Mouse (Mus musculus) lung, postnatal 0 days (tissue): ENCODE results near the gene Tbrg1. TPM values are rescaled to one million over a fixed set of nuclear protein-coding genes. Genes with fewer than 3 reads are reported as not detected.
A peak's percentile ranks its signal among the peaks of the same experiment; 100 is the strongest.

Experiments
- ATAC-seq: fragments of 200-750 bp; cut with Nextera tagmentation; 2 replicates; pipeline ENCODE4 v1.8.0; 2017; ENCODE audit warnings: moderate library complexity
- DNase-seq: peaks from one replicate; pipeline ENCODE4 v3.0.0-alpha.2; 2016; ENCODE audit warnings: low spot score
- H3K27ac ChIP-seq: fragments of 300-500 bp; sonication (generic); 2 replicates; pipeline ENCODE4 v1.5.1; 2014; ENCODE audit warnings: antibody characterized with exemption, mild to moderate bottlenecking, low read length, mixed read lengths
- H3K27me3 ChIP-seq: fragments of 300-500 bp; sonication (generic); replicated peaks from 2 replicates; pipeline ENCODE4 v1.6.1; 2014; ENCODE audit warnings: low read length, mixed read lengths; ENCODE audit not compliant: insufficient read depth
- H3K36me3 ChIP-seq: fragments of 300-500 bp; sonication (generic); 2 replicates; pipeline ENCODE4 v1.6.1; 2014; ENCODE audit warnings: low read length, mixed read lengths; ENCODE audit not compliant: insufficient read depth
- H3K4me1 ChIP-seq: fragments of 300-500 bp; sonication (generic); 2 replicates; pipeline ENCODE4 v1.6.1; 2014; ENCODE audit warnings: antibody characterized with exemption, low read depth, low read length, mixed read lengths; ENCODE audit not compliant: insufficient read depth
- H3K4me2 ChIP-seq: fragments of 300-500 bp; sonication (generic); replicated peaks from 2 replicates; pipeline ENCODE4 v1.6.1; 2014; ENCODE audit warnings: low read depth, mild to moderate bottlenecking, low read length, moderate library complexity, mixed read lengths
- H3K4me3 ChIP-seq: fragments of 300-500 bp; sonication (generic); 2 replicates; pipeline ENCODE4 v1.5.1; 2014; ENCODE audit warnings: low read depth, low read length
- H3K9ac ChIP-seq: fragments of 300-500 bp; sonication (generic); replicated peaks from 2 replicates; pipeline ENCODE4 v1.6.1; 2014; ENCODE audit warnings: low read depth, mild to moderate bottlenecking
- H3K9me3 ChIP-seq: fragments of 300-500 bp; sonication (generic); 2 replicates; pipeline ENCODE4 v1.6.1; 2016; ENCODE audit warnings: low read length, mixed read lengths
- CTCF ChIP-seq: IDR thresholded peaks from 2 replicates; pipeline ENCODE4 v1.5.1; 2016; ENCODE audit warnings: antibody characterized with exemption, mild to moderate bottlenecking
- EP300 ChIP-seq: IDR thresholded peaks from 2 replicates; pipeline ENCODE4 v1.6.1; 2016; ENCODE audit warnings: antibody characterized with exemption, mild to moderate bottlenecking, control low read depth
- WGBS: fragments of 180-500 bp; shearing (Covaris S2); extraction: QIAGEN DNeasy Blood & Tissue Kit; methylation state at CpG from one replicate; pipeline ENCODE4 v1.1.7; 2014; 5-methylcytosine and 5-hydroxymethylcytosine counted together
- polyA plus RNA-seq: library from polyadenylated mRNA; unstranded; fragments of >200 nt; fragmentation: Nextera tagmentation; extraction: Ambion mirVana; gene quantifications from 2 replicates; pipeline ENCODE4 v1.2.1, GENCODE M21; 2015

The Tbrg1 gene
- polyA plus RNA-seq, 1 experiment from 2014 or later, result 163 TPM

DNA sequence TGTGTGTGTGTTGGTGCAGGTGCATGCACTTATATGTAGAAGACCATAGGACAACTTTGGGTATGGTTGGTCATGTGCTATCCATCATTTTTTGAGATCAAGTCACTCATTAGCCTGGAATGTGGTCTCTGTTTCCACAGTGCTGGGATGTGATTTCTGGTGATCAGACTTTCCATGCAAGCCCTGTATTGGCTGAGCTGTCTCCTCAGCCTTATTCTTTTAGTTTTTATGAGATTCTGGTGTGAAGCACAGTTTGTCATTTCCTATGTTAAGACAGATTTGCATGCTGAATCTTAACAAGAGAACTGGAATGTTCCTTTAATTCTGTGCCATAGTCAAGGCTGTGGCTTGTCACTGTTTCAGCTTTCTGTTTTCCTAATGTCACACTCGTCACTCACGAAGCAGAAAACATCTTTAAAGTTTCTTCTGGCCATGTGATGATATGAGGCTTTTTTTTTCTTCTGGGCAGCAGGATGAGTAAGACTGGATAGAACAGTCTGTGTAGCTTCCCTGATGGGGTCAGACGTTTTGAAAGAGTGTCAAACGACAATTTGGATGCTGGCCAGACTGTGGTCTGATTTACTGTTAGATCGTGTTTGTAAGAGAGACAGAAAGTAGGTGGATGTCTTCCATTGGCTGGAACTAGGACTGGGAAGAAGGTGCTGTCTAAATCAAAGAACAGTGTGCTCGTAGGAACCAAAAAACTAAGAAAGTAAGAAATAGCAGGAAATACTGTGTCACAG lies 20.1 kb downstream of the Tbrg1 start:
- DNase-seq, result peak; percentile 86
- WGBS, result 41% methylated on average over 6 of the region's 6 CpGs
- ATAC-seq, result peak; percentile 82

DNA sequence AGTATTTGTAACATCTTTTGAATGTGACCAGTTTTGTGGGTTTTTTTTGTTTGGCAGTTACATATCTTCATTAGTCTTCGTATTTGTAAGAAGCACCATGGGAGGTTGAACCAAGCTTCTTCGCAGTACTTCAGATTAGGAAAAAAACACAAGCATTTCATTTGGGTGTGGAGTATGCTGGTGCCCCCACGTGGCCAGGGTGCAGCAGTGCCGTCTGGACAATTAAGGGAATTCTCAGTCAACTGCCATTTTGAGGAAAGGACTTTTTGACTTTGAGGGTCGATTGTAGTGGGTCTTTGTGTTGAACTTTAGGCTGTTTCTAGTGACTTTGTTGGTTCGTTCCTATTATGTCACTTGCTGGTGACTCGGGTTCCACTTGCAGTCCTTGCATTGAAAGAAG lies 20.8 kb downstream of the Tbrg1 start:
- ATAC-seq (peak; percentile 31; the same call in 1 of the 2 replicates), DNase-seq (peak; percentile 83)
- Histone ChIP-seq H3K4me1 (no peaks in the 10 kb centered on the region), H3K9ac (no peak overlapping the region), H3K27ac (0 out of 2 replicates have a peak overlapping the region, but pooled peaks have one; percentile 15), H3K4me3 (no peak overlapping the region), H3K4me2 (no peak overlapping the region), H3K36me3 (no peaks in the 10 kb centered on the region), H3K9me3 (no peaks in the 10 kb centered on the region), H3K27me3 (no peaks in the 10 kb centered on the region)
- WGBS, result 13% methylated on average over 7 of the region's 7 CpGs
- TF ChIP-seq EP300, result no peak
- peak; percentile 85 for TF ChIP-seq CTCF

More for the DNA sequence above, 20.1 kb downstream of the Tbrg1 start:
- H3K4me3 ChIP-seq, result no peak overlapping the region
- no peaks in the 10 kb centered on the region for H3K27me3 ChIP-seq
- no peaks in the 10 kb centered on the region for H3K9me3 ChIP-seq
- no peak overlapping the region for H3K4me2 ChIP-seq
- no peaks in the 10 kb centered on the region for H3K4me1 ChIP-seq
- 0 out of 2 replicates have a peak overlapping the region, but pooled peaks have one; percentile 15 for H3K27ac ChIP-seq
- TF ChIP-seq EP300 (peak; percentile 72), CTCF (no peak)
- no peak overlapping the region for H3K9ac ChIP-seq
- H3K36me3 ChIP-seq, result no peaks in the 10 kb centered on the region

DNA sequence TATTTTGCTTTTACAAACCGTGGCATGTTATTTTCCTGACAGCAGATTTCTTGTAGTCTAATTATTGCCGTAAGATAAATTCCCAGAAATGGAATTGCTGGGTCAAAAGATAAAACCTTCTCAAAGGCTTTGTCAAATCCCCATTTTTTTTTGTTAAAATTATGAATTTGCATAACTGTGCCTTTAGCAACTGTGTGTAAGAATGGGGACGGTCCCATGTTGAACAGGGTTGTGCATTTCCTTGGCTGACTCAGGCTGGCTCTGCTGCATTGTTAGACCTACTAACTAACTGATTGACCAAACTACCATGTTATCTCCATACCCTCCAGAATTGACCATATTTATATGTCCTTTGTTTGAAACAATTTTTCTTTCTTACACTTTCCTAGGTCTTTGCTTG lies 22.8 kb downstream of the Tbrg1 start:
- 93% methylated on average over 3 of the region's 3 CpGs for WGBS
- H3K9me3 ChIP-seq, result no peaks in the 10 kb centered on the region
- H3K27me3 ChIP-seq, result no peaks in the 10 kb centered on the region
- H3K9ac ChIP-seq, result no peak overlapping the region
- TF ChIP-seq EP300 (no peak), CTCF (no peak)
- no peaks in the 10 kb centered on the region for H3K4me1 ChIP-seq
- no peak overlapping the region for H3K27ac ChIP-seq
- H3K4me2 ChIP-seq, result no peak overlapping the region
- H3K4me3 ChIP-seq, result no peak overlapping the region
- ATAC-seq (no peak), DNase-seq (no peak)
- H3K36me3 ChIP-seq, result no peaks in the 10 kb centered on the region

DNA sequence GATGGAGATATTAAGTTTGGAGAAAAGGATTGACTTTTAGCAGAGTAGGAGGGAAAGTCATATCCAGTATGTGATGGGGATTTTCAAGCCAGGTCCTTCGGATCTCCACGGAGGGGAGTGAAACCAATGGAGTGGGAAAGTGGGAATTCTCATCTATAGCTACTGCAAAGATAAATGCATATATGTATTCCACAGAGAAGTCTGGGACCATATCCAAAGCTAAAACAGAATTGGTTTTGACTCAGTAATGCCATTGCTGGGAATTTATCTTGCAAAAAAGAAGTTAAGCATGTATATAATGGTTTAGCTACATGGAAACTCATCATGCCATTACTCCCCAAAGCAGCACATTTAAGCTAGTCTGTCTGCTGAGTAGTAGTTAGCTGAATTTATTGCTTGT lies 24.8 kb downstream of the Tbrg1 start:
- Histone ChIP-seq H3K4me3 (no peak overlapping the region), H3K9me3 (no peaks in the 10 kb centered on the region), H3K9ac (no peak overlapping the region), H3K4me2 (no peak overlapping the region), H3K27me3 (no peaks in the 10 kb centered on the region), H3K36me3 (no peaks in the 10 kb centered on the region), H3K4me1 (no peaks in the 10 kb centered on the region), H3K27ac (no peak overlapping the region)
- DNase-seq, result no peak
- ATAC-seq, result no peak
- no peak for TF ChIP-seq CTCF
- WGBS, result 90% methylated on average over 2 of the region's 2 CpGs

DNA sequence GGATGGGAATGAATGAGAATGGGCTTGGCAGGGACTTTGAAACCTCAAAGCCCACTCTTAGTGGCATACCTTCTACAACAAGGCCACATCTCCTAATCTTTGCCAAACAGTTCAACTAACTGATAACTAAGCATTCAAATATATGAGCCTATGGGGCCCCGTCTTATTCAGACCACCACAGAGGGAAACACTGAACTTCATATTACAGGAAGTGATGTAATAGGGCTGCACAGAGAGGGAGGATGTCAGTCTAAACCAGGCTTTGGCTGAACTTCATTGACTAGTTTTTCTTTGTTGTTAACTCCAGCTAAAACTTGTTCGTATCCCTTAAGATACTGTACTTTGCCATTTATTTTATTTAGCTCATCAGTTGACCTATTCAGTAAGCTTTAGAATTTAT lies 27.2 kb downstream of the Tbrg1 start:
- no peak overlapping the region for H3K27ac ChIP-seq
- H3K9me3 ChIP-seq, result no peaks in the 10 kb centered on the region
- no peaks in the 10 kb centered on the region for H3K4me1 ChIP-seq
- TF ChIP-seq EP300, result no peak
- no peak for TF ChIP-seq CTCF
- ATAC-seq (no peak), DNase-seq (no peak)
- no peaks in the 10 kb centered on the region for H3K27me3 ChIP-seq
- no peak overlapping the region for H3K9ac ChIP-seq
- no peak overlapping the region for H3K4me2 ChIP-seq
- H3K36me3 ChIP-seq, result no peaks in the 10 kb centered on the region
- H3K4me3 ChIP-seq, result no peak overlapping the region
- 73% methylated on average over 2 of the region's 2 CpGs for WGBS

DNA sequence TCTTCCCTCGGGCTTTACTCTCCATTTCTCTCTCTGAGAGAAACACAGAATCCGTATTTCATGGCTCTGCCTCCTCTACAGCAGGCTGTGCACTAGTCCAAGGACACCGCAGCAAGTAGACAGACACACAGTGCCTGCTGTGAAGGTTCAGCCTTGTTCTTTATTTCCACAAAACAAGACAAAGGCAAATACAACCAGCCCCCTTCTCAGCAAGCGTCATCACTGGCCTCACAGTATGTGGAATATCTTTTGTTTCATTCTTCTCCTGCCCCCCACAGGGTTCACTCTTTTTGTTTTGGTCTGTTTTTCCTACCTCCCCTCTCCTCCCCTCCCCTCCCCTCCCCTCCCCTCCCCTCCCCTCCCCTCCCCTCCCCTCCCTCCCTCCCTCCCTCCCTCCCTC lies 28.5 kb downstream of the Tbrg1 start:
- ATAC-seq (no peak), DNase-seq (no peak)
- Histone ChIP-seq H3K9ac (no peak overlapping the region), H3K27ac (no peak overlapping the region), H3K4me2 (no peak overlapping the region), H3K27me3 (no peaks in the 10 kb centered on the region), H3K36me3 (no peaks in the 10 kb centered on the region), H3K4me1 (no peaks in the 10 kb centered on the region), H3K4me3 (no peak overlapping the region), H3K9me3 (no peaks in the 10 kb centered on the region)
- whole genome bisulfite sequencing, result 84% methylated on average over 4 of the region's 4 CpGs
- TF ChIP-seq CTCF (no peak), EP300 (no peak)

DNA sequence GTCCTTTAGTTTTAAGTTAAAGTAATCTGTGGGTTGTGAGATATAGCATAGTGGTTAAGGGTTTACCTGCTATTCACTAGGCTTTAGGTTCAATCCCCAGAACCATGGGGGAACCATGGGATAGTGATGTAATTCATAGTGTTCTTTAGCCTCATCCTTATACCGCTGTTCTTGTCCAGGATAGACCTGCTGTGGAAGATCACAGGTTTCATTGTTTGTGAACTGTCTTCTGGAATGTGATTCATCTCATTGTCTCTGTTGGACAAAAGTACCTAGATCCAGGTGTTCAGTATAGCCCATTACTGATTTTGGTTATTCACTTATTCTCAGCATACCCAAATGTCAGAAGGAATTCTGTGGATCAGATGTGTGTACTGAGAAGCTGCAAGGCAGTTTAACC lies 29.8 kb downstream of the Tbrg1 start:
- no peak overlapping the region for H3K27ac ChIP-seq
- DNase-seq, result no peak
- H3K9ac ChIP-seq, result no peak overlapping the region
- 93% methylated on average over 1 of the region's 1 CpGs for WGBS
- no peak for ATAC-seq
- H3K4me1 ChIP-seq, result no peaks in the 10 kb centered on the region
- no peaks in the 10 kb centered on the region for H3K9me3 ChIP-seq
- TF ChIP-seq CTCF, result no peak
- TF ChIP-seq EP300, result no peak
- no peaks in the 10 kb centered on the region for H3K27me3 ChIP-seq
- no peak overlapping the region for H3K4me3 ChIP-seq
- H3K36me3 ChIP-seq, result no peaks in the 10 kb centered on the region
- no peak overlapping the region for H3K4me2 ChIP-seq
